Mouse (Mus musculus): ENCODE data around the gene Zfp184. TPM values are rescaled to one million over a fixed set of nuclear protein-coding genes. Genes with fewer than 3 reads are reported as not detected.

Zfp184 gene
- total RNA-seq, 1 experiment from 2014 or later: 18.3 TPM

DNA sequence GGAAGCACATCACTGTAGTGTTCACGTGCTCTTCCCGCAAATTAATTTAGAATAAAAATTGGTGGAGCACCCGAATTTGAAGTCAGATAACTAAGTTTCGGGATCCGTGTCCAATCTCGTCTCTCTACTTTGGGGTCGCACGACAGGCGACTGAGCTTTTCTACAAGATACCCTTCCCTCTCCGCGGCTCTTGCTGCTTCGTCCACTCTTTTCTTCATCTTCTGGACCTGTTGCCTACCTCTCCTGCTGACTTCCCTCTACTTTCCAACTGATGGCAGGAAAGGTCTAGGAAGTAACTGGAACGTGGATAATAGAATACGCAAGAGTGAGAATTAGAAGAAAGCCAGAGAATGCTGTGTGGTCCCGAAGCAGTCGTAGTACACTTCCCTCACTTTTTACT is 26.9 kb upstream of the Zfp184 start:
- no peak for ATAC-seq (replicated peaks in 1 of 2; ENCODE audit: insufficient read depth in 1 of 2, low FRiP score in 2 of 2, low TSS enrichment in 1 of 2, low read depth in 1 of 2, poor library complexity in 2 of 2, severe bottlenecking in 2 of 2)

DNA sequence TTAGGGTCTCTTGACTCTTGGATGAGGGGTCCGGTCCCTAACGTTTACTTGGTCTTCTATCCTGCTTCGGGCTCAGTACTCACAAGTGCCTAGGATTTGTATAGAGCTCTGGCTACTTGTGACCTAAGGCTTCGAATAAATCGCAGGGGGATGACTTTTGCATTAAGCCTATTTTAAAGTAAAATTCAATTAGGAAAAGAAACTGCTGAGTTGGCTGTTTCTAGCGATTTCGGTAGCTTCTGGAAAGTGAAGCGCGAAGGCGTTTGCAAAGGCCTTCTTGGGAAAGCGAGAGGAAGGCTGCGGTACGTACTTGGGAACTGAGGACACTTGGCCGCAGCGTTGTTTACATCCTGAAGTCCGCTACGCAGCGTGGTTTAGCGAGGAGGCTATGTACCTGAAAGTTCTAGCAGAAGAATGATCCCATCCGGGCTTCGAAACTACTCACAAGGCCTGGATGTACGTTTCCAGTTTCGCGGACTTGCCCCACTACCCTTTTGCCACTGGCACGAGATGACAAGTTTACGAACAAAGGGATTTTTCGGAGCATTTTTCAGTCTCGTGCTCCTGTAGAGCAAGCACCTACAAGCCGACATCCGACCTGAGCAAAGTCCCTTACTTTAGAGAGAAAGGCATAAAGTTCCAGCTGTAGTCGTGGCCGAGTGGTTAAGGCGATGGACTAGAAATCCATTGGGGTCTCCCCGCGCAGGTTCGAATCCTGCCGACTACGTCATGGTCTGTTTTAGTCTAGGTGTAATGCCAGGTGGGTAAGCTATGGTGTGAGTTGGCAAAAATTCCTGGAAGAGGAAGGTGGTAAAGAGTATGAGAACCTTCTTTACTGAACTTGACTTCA is 26.1 kb upstream of the Zfp184 start:
- ATAC-seq (replicated peaks in 1 of 2; ENCODE audit: insufficient read depth in 1 of 2, low FRiP score in 2 of 2, low TSS enrichment in 1 of 2, low read depth in 1 of 2, poor library complexity in 2 of 2, severe bottlenecking in 2 of 2): peak; percentile 19; a peak in 2 of 4 replicates

DNA sequence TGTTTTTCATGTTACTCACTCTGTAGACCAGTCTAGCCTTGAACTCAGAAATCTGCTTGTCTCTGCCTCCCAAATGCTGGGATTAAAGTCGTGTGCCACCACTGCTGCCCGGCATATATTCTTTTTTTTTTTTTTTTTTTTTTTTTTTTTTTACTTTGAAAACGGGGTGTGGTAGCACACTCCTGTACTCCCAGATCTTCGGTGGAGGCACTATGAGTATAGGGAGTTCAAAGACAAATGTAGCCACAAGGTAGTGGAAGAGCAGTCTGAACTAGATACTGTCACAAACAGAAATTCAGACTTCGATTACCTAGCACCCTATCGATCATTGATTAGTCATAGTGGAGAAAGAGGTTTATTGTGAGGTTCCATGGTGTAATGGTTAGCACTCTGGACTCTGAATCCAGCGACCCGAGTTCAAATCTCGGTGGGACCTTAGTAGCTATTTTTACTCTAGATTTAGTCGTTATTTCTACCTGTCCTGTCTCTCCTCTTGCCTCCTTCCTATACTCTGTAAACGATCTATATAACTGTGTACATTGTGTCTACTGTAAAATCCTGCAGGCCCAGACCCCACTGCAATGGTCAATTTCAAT is 25.0 kb upstream of the Zfp184 start:
- no peak for ATAC-seq (replicated peaks in 1 of 2; ENCODE audit: insufficient read depth in 1 of 2, low FRiP score in 2 of 2, low TSS enrichment in 1 of 2, low read depth in 1 of 2, poor library complexity in 2 of 2, severe bottlenecking in 2 of 2)

DNA sequence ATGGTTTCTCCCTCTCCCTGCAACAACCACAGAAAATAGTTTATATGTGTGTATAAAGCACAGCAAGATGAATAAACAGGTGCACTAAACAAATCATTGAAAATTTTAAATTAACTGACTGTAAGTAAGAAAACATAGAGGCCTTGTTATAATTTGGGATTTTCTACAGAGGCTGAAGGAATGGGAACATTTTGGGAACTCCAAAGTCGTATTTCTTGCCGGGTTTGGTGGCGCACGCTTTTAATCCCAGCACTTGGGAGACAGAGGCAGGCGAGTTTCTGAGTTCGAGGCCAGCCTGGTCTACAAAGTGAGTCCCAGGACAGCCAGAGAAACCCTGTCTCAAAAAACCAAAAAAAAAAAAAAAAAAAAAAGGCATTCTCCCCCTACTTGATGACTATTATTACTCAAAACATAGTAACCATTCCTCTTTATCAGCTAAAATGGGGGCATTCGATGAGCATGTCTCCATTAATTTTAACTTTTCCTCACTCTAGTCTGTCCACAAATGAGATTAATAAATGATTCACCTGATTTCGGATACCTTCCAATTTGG is 24.1 kb upstream of the Zfp184 start:
- no peak for ATAC-seq (replicated peaks in 1 of 2; ENCODE audit: insufficient read depth in 1 of 2, low FRiP score in 2 of 2, low TSS enrichment in 1 of 2, low read depth in 1 of 2, poor library complexity in 2 of 2, severe bottlenecking in 2 of 2)

DNA sequence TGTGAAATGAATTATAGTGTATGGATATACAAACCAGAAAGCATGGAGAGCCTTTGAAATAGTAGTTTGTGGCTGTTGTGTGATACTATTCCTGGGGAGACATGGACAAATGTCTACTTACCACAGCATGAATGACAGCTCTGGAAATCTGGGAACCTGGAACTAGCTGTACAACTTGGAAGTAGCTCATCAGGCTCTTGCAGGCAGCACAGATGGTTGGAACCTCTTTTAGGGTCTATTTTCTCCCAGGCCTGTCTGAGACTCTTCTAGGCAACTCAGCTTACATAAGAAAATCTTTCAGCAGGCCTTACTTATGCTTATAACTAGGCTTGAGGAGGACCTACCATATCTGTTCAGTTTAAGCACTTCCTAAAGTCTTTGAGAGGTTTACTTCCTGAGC is 21.5 kb upstream of the Zfp184 start:
- no peak for ATAC-seq (replicated peaks in 1 of 2; ENCODE audit: insufficient read depth in 1 of 2, low FRiP score in 2 of 2, low TSS enrichment in 1 of 2, low read depth in 1 of 2, poor library complexity in 2 of 2, severe bottlenecking in 2 of 2)

DNA sequence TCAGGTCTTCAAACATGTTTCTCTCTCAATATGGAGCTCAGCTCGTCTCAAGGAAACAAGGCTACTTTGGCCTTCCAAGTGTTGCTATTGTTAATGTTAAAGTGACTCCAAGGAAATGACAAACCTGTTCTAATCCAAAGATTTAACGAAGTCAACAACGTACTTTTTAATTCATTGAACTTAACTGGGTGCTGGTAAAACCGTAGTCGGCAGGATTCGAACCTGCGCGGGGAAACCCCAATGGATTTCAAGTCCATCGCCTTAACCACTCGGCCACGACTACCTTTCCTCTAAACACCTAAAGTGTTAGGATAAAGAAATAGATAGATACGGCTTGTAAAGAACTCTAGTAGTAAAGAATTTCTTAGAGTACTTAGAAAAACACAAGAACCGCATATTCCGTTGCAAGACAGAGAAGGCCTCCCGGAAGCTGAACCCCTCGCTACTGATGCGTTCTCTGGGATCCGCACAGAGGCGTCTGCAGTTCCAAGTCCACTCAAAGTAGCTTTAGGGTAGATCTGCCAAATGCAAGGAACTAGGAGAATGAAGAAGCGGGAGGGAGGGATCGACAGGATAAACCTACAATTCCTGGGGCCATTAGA is 20.1 kb upstream of the Zfp184 start:
- no peak; a peak in 1 of 4 replicates for ATAC-seq (replicated peaks in 1 of 2; ENCODE audit: insufficient read depth in 1 of 2, low FRiP score in 2 of 2, low TSS enrichment in 1 of 2, low read depth in 1 of 2, poor library complexity in 2 of 2, severe bottlenecking in 2 of 2)

DNA sequence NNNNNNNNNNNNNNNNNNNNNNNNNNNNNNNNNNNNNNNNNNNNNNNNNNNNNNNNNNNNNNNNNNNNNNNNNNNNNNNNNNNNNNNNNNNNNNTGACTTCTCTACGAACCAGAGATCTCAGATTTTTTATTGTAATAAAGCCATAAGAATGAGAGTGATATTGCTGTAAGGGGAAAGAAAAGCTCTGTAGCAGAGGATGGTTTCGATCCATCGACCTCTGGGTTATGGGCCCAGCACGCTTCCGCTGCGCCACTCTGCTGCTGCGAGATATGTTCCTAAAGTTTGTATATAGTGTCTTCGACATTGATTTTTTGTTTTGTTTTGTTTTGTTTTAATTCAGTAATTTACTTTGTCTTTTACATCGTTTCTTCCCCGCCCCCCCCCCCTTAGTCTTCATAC is 13.9 kb upstream of the Zfp184 start:
- ATAC-seq (replicated peaks in 1 of 2; ENCODE audit: insufficient read depth in 1 of 2, low FRiP score in 2 of 2, low TSS enrichment in 1 of 2, low read depth in 1 of 2, poor library complexity in 2 of 2, severe bottlenecking in 2 of 2): no peak

DNA sequence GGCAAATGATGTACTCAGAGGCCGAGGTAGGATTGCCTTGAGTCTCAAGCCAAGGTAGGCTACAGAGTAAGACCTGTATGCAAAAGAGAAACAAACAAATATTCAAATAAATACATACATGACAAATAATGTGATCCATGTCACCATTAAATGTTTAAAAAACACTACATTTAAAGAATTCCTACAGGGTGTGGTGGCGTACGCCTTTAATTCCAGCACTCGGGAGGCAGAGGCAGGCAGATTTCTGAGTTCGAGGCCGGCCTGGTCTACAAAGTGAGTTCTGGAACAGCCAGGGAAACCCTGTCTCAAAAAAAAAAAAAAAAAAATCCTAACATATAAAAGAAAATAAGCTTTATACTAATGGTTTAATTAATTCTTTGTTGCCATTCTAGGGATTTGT is 13.2 kb upstream of the Zfp184 start:
- ATAC-seq (replicated peaks in 1 of 2; ENCODE audit: insufficient read depth in 1 of 2, low FRiP score in 2 of 2, low TSS enrichment in 1 of 2, low read depth in 1 of 2, poor library complexity in 2 of 2, severe bottlenecking in 2 of 2): no peak

DNA sequence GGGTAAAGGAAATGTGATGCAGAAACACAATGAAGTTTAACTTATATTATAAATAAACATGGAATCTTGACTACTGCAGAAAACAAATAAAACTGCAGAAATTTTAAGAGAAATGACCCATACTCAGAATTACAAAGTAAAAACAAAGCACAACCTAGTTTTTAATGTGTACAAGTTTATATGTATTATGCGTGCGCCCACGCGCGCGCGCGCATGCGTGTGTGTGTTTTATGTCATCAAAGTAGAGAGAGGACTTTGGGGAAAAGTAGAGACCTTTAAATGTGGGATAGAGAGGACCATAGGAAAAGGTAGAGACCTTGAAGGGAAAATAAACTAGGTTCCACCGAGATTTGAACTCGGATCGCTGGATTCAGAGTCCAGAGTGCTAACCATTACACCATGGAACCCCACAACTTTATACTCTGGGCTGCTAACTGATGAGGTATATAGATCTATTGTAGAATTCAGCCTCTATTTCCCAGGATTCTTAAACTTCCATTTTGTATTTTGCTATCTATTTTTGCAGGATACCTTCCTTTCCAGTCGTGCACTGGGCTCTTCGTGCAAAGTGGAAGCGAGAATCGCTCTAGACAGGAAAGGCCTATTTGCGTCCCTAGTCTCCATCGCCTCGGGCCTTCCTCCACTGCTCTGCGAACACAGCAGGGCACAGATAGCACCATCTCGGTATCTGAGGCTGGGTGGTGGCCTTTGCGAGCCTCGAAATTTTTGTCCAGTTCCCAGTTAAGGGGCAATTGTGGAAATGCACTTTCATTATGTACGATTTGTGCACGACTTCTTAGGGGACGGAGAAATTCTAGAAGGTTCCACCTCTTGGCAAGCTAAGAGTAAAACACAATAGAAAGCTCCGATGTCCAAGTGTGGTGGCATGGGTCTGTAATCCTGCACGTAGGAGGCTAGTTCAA is 11.0 kb upstream of the Zfp184 start:
- ATAC-seq (replicated peaks in 1 of 2; ENCODE audit: insufficient read depth in 1 of 2, low FRiP score in 2 of 2, low TSS enrichment in 1 of 2, low read depth in 1 of 2, poor library complexity in 2 of 2, severe bottlenecking in 2 of 2): no peak

DNA sequence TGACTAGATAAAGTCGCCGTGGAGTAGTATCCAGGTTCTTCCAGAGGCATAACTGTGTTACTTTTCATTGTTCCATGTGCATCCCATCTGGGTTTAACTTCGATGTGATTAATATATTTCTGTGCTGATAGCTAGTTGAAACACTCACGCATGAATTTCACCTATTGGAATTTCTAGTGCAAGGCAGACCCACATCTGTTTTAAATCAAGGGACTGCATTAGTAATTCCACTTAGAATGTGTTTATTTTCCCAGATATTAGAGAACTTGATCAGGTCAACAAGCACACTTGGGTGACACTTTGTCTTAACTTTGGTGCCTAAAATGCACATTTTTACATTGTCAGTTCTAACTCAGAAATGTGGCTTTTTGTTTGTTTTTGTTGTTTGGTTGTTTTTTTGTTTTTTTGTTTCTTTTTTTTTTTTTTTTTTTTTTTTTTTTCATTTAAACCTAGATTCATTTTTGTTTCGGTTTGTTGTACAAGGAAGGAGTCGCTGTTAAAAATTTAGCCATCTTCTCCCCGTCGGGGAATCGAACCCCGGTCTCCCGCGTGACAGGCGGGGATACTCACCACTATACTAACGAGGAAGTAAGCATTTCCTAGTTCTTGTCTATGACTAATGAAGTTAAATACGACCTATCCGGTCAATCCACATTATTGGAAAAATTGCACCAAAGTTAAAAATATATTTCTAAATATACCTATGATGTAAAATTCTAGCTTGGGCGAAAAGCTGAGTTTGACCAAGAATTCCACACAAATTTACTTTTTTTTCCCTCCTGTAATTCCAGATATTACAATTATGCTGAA is 9.7 kb upstream of the Zfp184 start:
- ATAC-seq (replicated peaks in 1 of 2; ENCODE audit: insufficient read depth in 1 of 2, low FRiP score in 2 of 2, low TSS enrichment in 1 of 2, low read depth in 1 of 2, poor library complexity in 2 of 2, severe bottlenecking in 2 of 2): peak; percentile 17 to 63; a peak in 1 of 4 replicates

DNA sequence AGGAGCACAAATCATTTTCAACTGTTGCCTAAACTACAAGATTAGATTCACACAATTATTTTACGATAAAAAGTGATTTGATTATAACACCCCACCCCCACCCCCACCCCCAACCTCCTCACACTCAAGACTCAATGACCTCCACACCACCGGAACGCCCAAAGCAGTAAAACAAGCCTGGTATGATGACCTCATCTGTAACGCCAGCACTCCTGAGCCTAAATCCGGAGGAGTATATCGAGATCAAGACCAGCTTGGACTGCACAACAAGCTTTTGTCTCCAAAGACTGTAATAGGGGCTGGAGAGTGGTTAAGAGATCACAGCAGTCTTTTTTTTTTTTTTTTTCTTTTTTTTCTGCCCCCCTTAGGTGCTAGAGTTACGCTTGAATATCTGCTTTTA is 9.1 kb upstream of the Zfp184 start:
- no peak for ATAC-seq (replicated peaks in 1 of 2; ENCODE audit: insufficient read depth in 1 of 2, low FRiP score in 2 of 2, low TSS enrichment in 1 of 2, low read depth in 1 of 2, poor library complexity in 2 of 2, severe bottlenecking in 2 of 2)

DNA sequence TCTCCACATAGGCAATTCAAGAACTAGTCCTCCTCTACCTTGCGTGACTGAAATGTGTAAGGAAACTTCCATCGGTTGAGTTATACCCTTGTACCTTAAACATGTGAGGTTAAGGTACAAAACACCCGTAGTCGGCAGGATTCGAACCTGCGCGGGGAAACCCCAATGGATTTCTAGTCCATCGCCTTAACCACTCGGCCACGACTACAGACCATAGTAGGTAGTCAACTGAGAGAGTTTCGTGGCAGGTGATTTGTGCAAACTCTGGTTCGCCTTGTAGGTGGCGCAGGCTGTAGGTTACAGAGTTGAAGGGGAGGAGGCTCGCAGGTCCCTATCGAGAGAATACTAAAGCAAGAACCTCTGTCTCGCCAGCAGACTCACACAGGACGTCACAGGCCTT is 7.9 kb upstream of the Zfp184 start:
- ATAC-seq (replicated peaks in 1 of 2; ENCODE audit: insufficient read depth in 1 of 2, low FRiP score in 2 of 2, low TSS enrichment in 1 of 2, low read depth in 1 of 2, poor library complexity in 2 of 2, severe bottlenecking in 2 of 2): no peak

DNA sequence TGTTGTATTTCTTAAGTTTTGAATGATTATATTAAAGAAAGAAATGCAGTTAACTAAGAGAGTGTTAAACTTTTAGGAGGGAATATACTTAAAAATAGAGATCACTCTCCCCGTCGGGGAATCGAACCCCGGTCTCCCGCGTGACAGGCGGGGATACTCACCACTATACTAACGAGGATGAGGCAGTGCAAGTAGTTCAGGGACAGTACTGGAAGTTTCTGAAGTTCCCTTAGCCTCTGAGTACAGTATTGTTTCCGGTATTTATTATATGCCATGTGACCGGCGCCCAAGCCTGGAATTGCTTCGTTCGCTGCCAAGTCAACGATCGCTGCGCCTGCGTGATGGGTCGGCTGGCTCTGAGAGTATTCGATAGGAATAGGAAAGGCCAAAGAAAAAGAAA is 4.7 kb upstream of the Zfp184 start:
- ATAC-seq (replicated peaks in 1 of 2; ENCODE audit: insufficient read depth in 1 of 2, low FRiP score in 2 of 2, low TSS enrichment in 1 of 2, low read depth in 1 of 2, poor library complexity in 2 of 2, severe bottlenecking in 2 of 2): peak; percentile 56 to 65

DNA sequence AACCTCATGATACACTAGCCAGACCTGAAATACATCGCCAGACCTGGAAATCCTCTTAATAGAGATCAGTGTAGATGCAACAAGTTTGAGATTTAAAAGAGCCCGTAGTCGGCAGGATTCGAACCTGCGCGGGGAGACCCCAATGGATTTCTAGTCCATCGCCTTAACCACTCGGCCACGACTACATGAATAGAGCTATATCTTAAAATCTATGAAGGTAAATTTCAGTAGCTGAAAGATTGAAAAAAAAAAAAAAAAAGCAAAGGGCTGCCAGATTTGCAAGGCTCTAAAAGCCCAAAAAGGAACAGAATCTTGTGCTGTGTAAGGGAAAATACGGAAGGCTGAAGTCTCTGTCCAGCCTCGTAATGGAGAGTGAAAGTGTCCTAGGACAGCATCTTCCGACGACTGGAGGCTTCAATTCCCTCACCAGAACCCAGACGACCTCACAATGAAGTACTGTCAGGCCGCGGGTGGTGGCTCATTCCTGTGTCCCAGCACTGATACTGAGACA is 4.0 kb upstream of the Zfp184 start:
- ATAC-seq (replicated peaks in 1 of 2; ENCODE audit: insufficient read depth in 1 of 2, low FRiP score in 2 of 2, low TSS enrichment in 1 of 2, low read depth in 1 of 2, poor library complexity in 2 of 2, severe bottlenecking in 2 of 2): 0 out of 4 replicates have a peak, but pooled peaks have one; percentile 11 to 23

DNA sequence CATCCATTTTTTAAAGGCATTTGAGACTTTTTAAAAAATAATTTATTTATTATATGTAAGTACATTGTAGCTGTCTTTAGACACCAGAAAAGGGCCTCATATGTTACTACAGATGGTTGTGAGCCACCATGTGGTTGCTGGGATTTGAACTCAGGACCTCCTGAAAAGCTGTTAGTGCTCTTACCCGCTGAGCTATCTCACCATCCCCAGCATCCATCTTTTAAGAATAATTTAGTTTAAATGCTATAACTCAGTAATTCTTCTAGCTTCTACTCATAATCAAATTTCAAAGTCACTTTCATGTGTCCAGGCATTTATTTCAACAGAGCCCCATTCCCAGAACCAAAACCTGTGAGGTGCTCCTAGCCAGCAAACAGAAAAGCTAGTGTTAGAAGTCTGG is 1.2 kb upstream of the Zfp184 start:
- ATAC-seq (replicated peaks in 1 of 2; ENCODE audit: insufficient read depth in 1 of 2, low FRiP score in 2 of 2, low TSS enrichment in 1 of 2, low read depth in 1 of 2, poor library complexity in 2 of 2, severe bottlenecking in 2 of 2): no peak

DNA sequence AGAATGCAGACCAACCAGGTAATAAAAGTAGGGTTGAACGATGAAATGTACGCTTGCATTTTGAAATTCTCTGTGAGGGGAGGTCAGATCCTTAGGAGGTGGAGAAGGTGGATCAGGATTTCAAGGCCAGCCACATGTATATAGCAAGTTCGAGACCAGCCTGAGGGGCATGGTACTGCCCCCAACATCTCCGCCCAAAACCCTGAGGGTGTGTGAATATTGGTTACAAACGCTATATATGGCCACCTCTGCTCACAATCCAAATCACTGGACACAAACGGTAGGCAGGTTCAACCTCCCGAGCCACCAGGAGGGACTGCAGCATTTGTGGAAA is 335 bp upstream of the Zfp184 start:
- ATAC-seq (replicated peaks in 1 of 2; ENCODE audit: insufficient read depth in 1 of 2, low FRiP score in 2 of 2, low TSS enrichment in 1 of 2, low read depth in 1 of 2, poor library complexity in 2 of 2, severe bottlenecking in 2 of 2): peak; percentile 0 to 13; a peak in 3 of 4 replicates

Data from hematopoietic stem cell, adult 5-6 weeks (primary cell).